Mouse (Mus musculus): ENCODE results near the gene Dnajc1.

- no peak for TF ChIP-seq CTCF (IDR thresholded peaks at IDR 0.05; ENCODE audit: insufficient read depth, low read length)
- TF ChIP-seq POLR2A (IDR thresholded peaks at IDR 0.05; ENCODE audit: borderline replicate concordance, extremely low read depth, low read depth, low read length): no peak
Observed at GRCm38 (mm10) chr2:18355293-18355692, 37.3 kb downstream of the Dnajc1 start.

All from lung, adult 2 months (tissue).